Mouse (Mus musculus): ENCODE measurements at regions not wholly inside any gene's neighbourhood (a gene's known extent, or its start where the extent isn't known, plus 50 kb on each side); places are given as distances from the start of the nearest gene placed in this dataset.

DNA sequence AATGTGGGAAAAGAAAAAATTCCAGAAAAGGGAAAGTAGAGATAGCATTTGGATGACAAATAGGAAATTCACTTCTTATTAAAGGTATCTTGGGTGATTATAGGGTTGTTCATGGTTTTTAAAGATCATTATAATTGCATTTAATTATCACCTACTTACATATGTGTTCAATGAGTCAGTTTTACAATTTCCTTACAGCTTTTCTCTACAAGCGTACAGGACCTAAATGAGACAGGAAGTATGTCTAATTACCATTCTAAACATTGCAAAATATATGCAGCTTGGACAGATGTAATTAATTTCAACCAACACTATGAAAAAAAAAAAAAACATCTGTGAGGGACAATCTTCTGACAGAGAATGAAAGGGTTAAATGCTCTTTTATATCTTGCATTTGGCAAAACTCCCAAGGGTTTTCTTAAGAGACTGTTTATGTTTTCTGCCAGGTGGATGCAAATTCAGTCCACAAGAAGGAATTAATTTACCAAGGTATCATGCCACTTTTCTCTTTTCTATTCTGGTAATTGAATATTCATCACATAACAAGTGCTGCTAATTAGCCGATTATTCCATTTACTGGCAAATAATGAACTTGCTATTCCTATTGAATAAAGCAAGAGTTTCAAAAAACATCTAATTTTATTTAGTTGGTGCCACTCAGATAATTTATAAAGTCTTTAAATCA is 531.5 kb upstream of the Gje1 start:
- TF ChIP-seq CTCF (IDR thresholded peaks at IDR 0.05; ENCODE audit: borderline replicate concordance, insufficient read depth, low read depth, low read length) (no peak), POLR2A (IDR thresholded peaks at IDR 0.05; ENCODE audit: borderline replicate concordance, insufficient read depth, low read length) (no peak)

All from cerebellum, adult 2 months (tissue).